Mouse (Mus musculus) small intestine, adult 2 months (tissue): ENCODE data around the gene Adgrb3. TPM values are rescaled to one million over a fixed set of nuclear protein-coding genes. Genes with fewer than 3 reads are reported as not detected.

ENCODE experiments used
- H3K27ac ChIP-seq: fragments of 200-500 bp; 2 replicates; pipeline ENCODE4 v1.5.1; 2012; ENCODE audit warnings: low read depth, low read length, control low read depth, inconsistent platforms; ENCODE audit not compliant: insufficient read depth
- H3K27me3 ChIP-seq: fragments of 200-500 bp; 2 replicates; pipeline ENCODE4 v1.6.1; 2012; ENCODE audit warnings: mild to moderate bottlenecking, moderate library complexity, low read length, inconsistent platforms; ENCODE audit not compliant: control insufficient read depth, insufficient read depth
- H3K36me3 ChIP-seq: fragments of 200-500 bp; 2 replicates; pipeline ENCODE4 v1.6.1; 2012; ENCODE audit warnings: mild to moderate bottlenecking, low read length, control low read depth, inconsistent platforms; ENCODE audit not compliant: control insufficient read depth, insufficient read depth
- H3K4me1 ChIP-seq: fragments of 200-500 bp; 2 replicates; pipeline ENCODE4 v1.6.1; 2012; ENCODE audit warnings: low read length, inconsistent platforms, mixed read lengths; ENCODE audit not compliant: control insufficient read depth, insufficient read depth, insufficient read length
- H3K4me3 ChIP-seq: fragments of 200-500 bp; 2 replicates; pipeline ENCODE4 v1.5.1; 2012; ENCODE audit warnings: low read depth, mild to moderate bottlenecking, control low read depth, inconsistent platforms, low read length, moderate library complexity
- CTCF ChIP-seq: fragments of 200-500 bp; IDR thresholded peaks from 2 replicates; pipeline ENCODE4 v1.5.1; 2012; ENCODE audit warnings: low read depth, mild to moderate bottlenecking, control low read depth, inconsistent platforms, low read length, moderate library complexity, mixed read lengths; ENCODE audit not compliant: insufficient replicate concordance, insufficient read length; ENCODE audit errors: extremely low read depth
- POLR2A ChIP-seq: fragments of 200-500 bp; IDR thresholded peaks from 2 replicates; pipeline ENCODE4 v1.6.1; 2012; ENCODE audit warnings: low read depth, mild to moderate bottlenecking, control low read depth, inconsistent platforms, low read length, moderate library complexity
- WGBS: fragments of 180-500 bp; shearing (Covaris S2); methylation state at CpG from one replicate; pipeline ENCODE4 v1.1.7; 2018; 5-methylcytosine and 5-hydroxymethylcytosine counted together
- polyA plus RNA-seq: library from polyadenylated mRNA; depleted of rRNA; stranded (reverse); fragments of >200 nt; gene quantifications from 2 replicates; pipeline ENCODE4 v1.2.3, GENCODE M21; 2012

The Adgrb3 gene
- polyA plus RNA-seq, 1 experiment: 0.05 TPM

- Histone ChIP-seq H3K4me1 (no peaks in the 10 kb centered on the region), H3K36me3 (no peaks in the 10 kb centered on the region), H3K4me3 (no peak overlapping the region), H3K27ac (no peak overlapping the region), H3K27me3 (no peaks in the 10 kb centered on the region)
- 59% methylated on average over 2 of the region's 2 CpGs for WGBS
- TF ChIP-seq CTCF (no peak), POLR2A (no peak)
These were observed 240.9 kb downstream of the Adgrb3 start for GRCm38 (mm10) chr1:25588568-25589118.

- H3K4me1 ChIP-seq: no peaks in the 10 kb centered on the region
- H3K27ac ChIP-seq: no peak overlapping the region
- H3K4me3 ChIP-seq: no peak overlapping the region
- WGBS: 64% methylated on average over 1 of the region's 1 CpGs
- no peaks in the 10 kb centered on the region for H3K36me3 ChIP-seq
- H3K27me3 ChIP-seq: no peaks in the 10 kb centered on the region
- no peak for TF ChIP-seq CTCF
These were observed 247.8 kb downstream of the Adgrb3 start for GRCm38 (mm10) chr1:25581698-25582097.

- 62% methylated on average over 4 of the region's 4 CpGs for WGBS
- Histone ChIP-seq H3K4me1 (no peaks in the 10 kb centered on the region), H3K27ac (no peak overlapping the region), H3K4me3 (no peak overlapping the region), H3K36me3 (no peaks in the 10 kb centered on the region), H3K27me3 (no peaks in the 10 kb centered on the region)
- TF ChIP-seq CTCF (no peak), POLR2A (no peak)
These were observed 251.7 kb downstream of the Adgrb3 start for GRCm38 (mm10) chr1:25577836-25578235.

- Histone ChIP-seq H3K4me1 (no peaks in the 10 kb centered on the region), H3K27ac (no peak overlapping the region), H3K36me3 (no peaks in the 10 kb centered on the region), H3K27me3 (no peaks in the 10 kb centered on the region), H3K4me3 (no peak overlapping the region)
- WGBS: 81% methylated on average over 6 of the region's 6 CpGs
- no peak for TF ChIP-seq CTCF
These were observed 252.9 kb downstream of the Adgrb3 start for GRCm38 (mm10) chr1:25576598-25576997.

- TF ChIP-seq CTCF: no peak
- no peak for TF ChIP-seq POLR2A
- Histone ChIP-seq H3K4me3 (no peak overlapping the region), H3K27ac (no peak overlapping the region), H3K4me1 (no peaks in the 10 kb centered on the region), H3K27me3 (no peaks in the 10 kb centered on the region), H3K36me3 (no peaks in the 10 kb centered on the region)
- 95% methylated on average over 1 of the region's 1 CpGs for WGBS
These were observed 261.4 kb downstream of the Adgrb3 start for GRCm38 (mm10) chr1:25568096-25568495.

GRCm38 (mm10) chr1:25546072-25546471 is 283.4 kb downstream of the Adgrb3 start:
- Histone ChIP-seq H3K4me1 (no peaks in the 10 kb centered on the region), H3K27ac (no peak overlapping the region), H3K27me3 (no peaks in the 10 kb centered on the region), H3K4me3 (no peak overlapping the region), H3K36me3 (no peaks in the 10 kb centered on the region)
- TF ChIP-seq CTCF: no peak
- TF ChIP-seq POLR2A: no peak
- 76% methylated on average over 1 of the region's 1 CpGs for WGBS

GRCm38 (mm10) chr1:25543915-25544314 is 285.6 kb downstream of the Adgrb3 start:
- TF ChIP-seq CTCF (no peak), POLR2A (no peak)
- H3K4me1 ChIP-seq: no peaks in the 10 kb centered on the region
- H3K4me3 ChIP-seq: no peak overlapping the region
- 62% methylated on average over 2 of the region's 2 CpGs for WGBS
- no peak overlapping the region for H3K27ac ChIP-seq
- H3K36me3 ChIP-seq: no peaks in the 10 kb centered on the region
- no peaks in the 10 kb centered on the region for H3K27me3 ChIP-seq

GRCm38 (mm10) chr1:25542891-25543290 is 286.6 kb downstream of the Adgrb3 start:
- H3K36me3 ChIP-seq: no peaks in the 10 kb centered on the region
- no peaks in the 10 kb centered on the region for H3K4me1 ChIP-seq
- no peak overlapping the region for H3K27ac ChIP-seq
- H3K27me3 ChIP-seq: no peaks in the 10 kb centered on the region
- 63% methylated on average over 3 of the region's 3 CpGs for WGBS
- no peak overlapping the region for H3K4me3 ChIP-seq
- TF ChIP-seq CTCF (no peak), POLR2A (no peak)
